Mouse (Mus musculus) G1E (cell line): ENCODE measurements around the gene Gm10408. TPM values are rescaled to one million over a fixed set of nuclear protein-coding genes. Genes with fewer than 3 reads are reported as not detected.
"Not testable (repeated sequence)": the region's sequence is repeated elsewhere in the genome, so short reads cannot be mapped to it uniquely, and the experiment has no call there.

Source experiments
- ATAC-seq: 2 replicates; pipeline ENCODE4 v1.8.0; 2016; ENCODE audit warnings: mild to moderate bottlenecking; ENCODE audit not compliant: insufficient number of reproducible peaks, poor library complexity, low FRiP score, severe bottlenecking; ENCODE audit errors: extremely low read depth
- DNase-seq: peaks from one replicate; pipeline ENCODE4 v3.0.0; 2012; ENCODE audit warnings: low spot score
- H3K27me3 ChIP-seq: 2 replicates; pipeline ENCODE4 v1.6.1; 2012; ENCODE audit warnings: mild to moderate bottlenecking, low read length, inconsistent platforms; ENCODE audit not compliant: insufficient read depth
- H3K36me3 ChIP-seq: replicated peaks from 2 replicates; pipeline ENCODE3; 2012; ENCODE audit warnings: mild to moderate bottlenecking, inconsistent platforms
- H3K4me1 ChIP-seq: 2 replicates; pipeline ENCODE4 v1.6.1; 2012; ENCODE audit warnings: low read depth, low read length, inconsistent platforms, mixed read lengths; ENCODE audit not compliant: insufficient read depth
- H3K4me3 ChIP-seq: 2 replicates; pipeline ENCODE4 v1.5.1; 2012; ENCODE audit warnings: low read depth, mild to moderate bottlenecking, inconsistent platforms, low read length, moderate library complexity, mixed read lengths
- H3K9me3 ChIP-seq: replicated peaks from 2 replicates; pipeline ENCODE4 v1.6.1; 2012; ENCODE audit warnings: inconsistent platforms
- polyA plus RNA-seq: library from polyadenylated mRNA; stranded (reverse); fragments of >175 nt; gene quantifications from 2 replicates; pipeline ENCODE4 v1.2.3, GENCODE M21; 2012
- total RNA-seq, 2 experiments: library from RNA; stranded (forward) in 1 of 2; stranded (reverse) in 1 of 2; fragments of 200-1000 nt in 1 of 2; fragments of >200 nt in 1 of 2; fragmentation: Nextera tagmentation in 1 of 2; gene quantifications; 2 replicates each; pipeline ENCODE4 v1.2.3; 2014 to 2017

Gene Gm10408
- total RNA-seq (2014; fragmentation: Nextera tagmentation) (not detected in 2 replicates), total RNA-seq (2017) (not detected in 2 replicates), polyA plus RNA-seq (not detected in 2 replicates)

- H3K4me1 ChIP-seq, H3K36me3 ChIP-seq, ATAC-seq, H3K4me3 ChIP-seq, H3K27me3 ChIP-seq, DNase-seq, H3K9me3 ChIP-seq: not testable (repeated sequence)
Measured at GRCm38 (mm10) chr14:3449079-3449478, at the start of gene Gm10408. Gene Gm10408 (plus strand): TSS chr14:3449379.

- not testable (repeated sequence) for ATAC-seq, H3K4me3 ChIP-seq, DNase-seq, H3K36me3 ChIP-seq, H3K27me3 ChIP-seq, H3K9me3 ChIP-seq, H3K4me1 ChIP-seq
Measured at GRCm38 (mm10) chr14:3412314-3412713, 36.9 kb upstream of the Gm10408 start, which contains the start of gene Gm10409. Gene Gm10409 (plus strand): TSS chr14:3412614.

GRCm38 (mm10) chr14:3427803-3428202 is 21.4 kb upstream of the Gm10408 start, which contains the start of gene Gm3005:
Gene Gm3005 (plus strand): TSS chr14:3428103.
- H3K4me1 ChIP-seq, ATAC-seq: not testable (repeated sequence)

More at GRCm38 (mm10) chr14:3427803-3428202, 21.4 kb upstream of the Gm10408 start, which contains the start of gene Gm3005:
- H3K36me3 ChIP-seq, DNase-seq, H3K4me3 ChIP-seq, H3K9me3 ChIP-seq, H3K27me3 ChIP-seq: not testable (repeated sequence)

Other genes starting within 250 kb of the Gm10408 start
- not detected in 2 replicates for gene D830030K20Rik, start 240.9 kb upstream of the Gm10408 start, total RNA-seq (2014; fragmentation: Nextera tagmentation)
- gene D830030K20Rik, start 240.9 kb upstream of the Gm10408 start, total RNA-seq (2017) = 0.64 and 0.82 TPM in 2 replicates
- gene D830030K20Rik, start 240.9 kb upstream of the Gm10408 start, polyA plus RNA-seq = not detected in 2 replicates
- gene Gm2956, start 116.8 kb upstream of the Gm10408 start, total RNA-seq (2014; fragmentation: Nextera tagmentation) = not detected in 2 replicates
- gene Gm2956, start 116.8 kb upstream of the Gm10408 start, total RNA-seq (2017) = not detected in 2 replicates
- gene Gm2956, start 116.8 kb upstream of the Gm10408 start, polyA plus RNA-seq = not detected in 2 replicates
- gene Gm10413, start 54.3 kb upstream of the Gm10408 start, total RNA-seq (2014; fragmentation: Nextera tagmentation) = not detected in 2 replicates
- gene Gm10413, start 54.3 kb upstream of the Gm10408 start, total RNA-seq (2017) = not detected in 2 replicates
- gene Gm10413, start 54.3 kb upstream of the Gm10408 start, polyA plus RNA-seq = not detected in 2 replicates
- not detected in 2 replicates for gene Gm10409, start 36.8 kb upstream of the Gm10408 start, total RNA-seq (2014; fragmentation: Nextera tagmentation)
- gene Gm10409, start 36.8 kb upstream of the Gm10408 start, total RNA-seq (2017) = not detected in 2 replicates
- gene Gm10409, start 36.8 kb upstream of the Gm10408 start, polyA plus RNA-seq = not detected in 2 replicates
- not detected in 2 replicates for gene Gm3005, start 21.3 kb upstream of the Gm10408 start, total RNA-seq (2014; fragmentation: Nextera tagmentation)
- gene Gm3005, start 21.3 kb upstream of the Gm10408 start, total RNA-seq (2017) = not detected in 2 replicates
- gene Gm3005, start 21.3 kb upstream of the Gm10408 start, polyA plus RNA-seq = not detected in 2 replicates
- gene Gm3012, start 185.1 kb downstream of the Gm10408 start, total RNA-seq (2014; fragmentation: Nextera tagmentation) = not detected in 2 replicates
- not detected in 2 replicates for gene Gm3012, start 185.1 kb downstream of the Gm10408 start, total RNA-seq (2017)
- not detected in 2 replicates for gene Gm3012, start 185.1 kb downstream of the Gm10408 start, polyA plus RNA-seq
- not detected in 2 replicates for gene Gm3020, start 202.7 kb downstream of the Gm10408 start, total RNA-seq (2014; fragmentation: Nextera tagmentation)
- not detected in 2 replicates for gene Gm3020, start 202.7 kb downstream of the Gm10408 start, total RNA-seq (2017)
- not detected in 2 replicates for gene Gm3020, start 202.7 kb downstream of the Gm10408 start, polyA plus RNA-seq
- not detected in 2 replicates for gene Gm3043, start 239.4 kb downstream of the Gm10408 start, total RNA-seq (2014; fragmentation: Nextera tagmentation)
- gene Gm3043, start 239.4 kb downstream of the Gm10408 start, total RNA-seq (2017) = not detected in 2 replicates
- gene Gm3043, start 239.4 kb downstream of the Gm10408 start, polyA plus RNA-seq = not detected in 2 replicates